Mouse (Mus musculus) spleen, postnatal 14 days (tissue): ENCODE data around the gene Gjd3.

Experiments used
- DNase-seq, 2 experiments: peaks; one replicate each; pipeline ENCODE4 v3.0.0; 2021 to 2022; ENCODE audit warnings: low spot score in 2 of 2

The Gjd3 gene

DNA sequence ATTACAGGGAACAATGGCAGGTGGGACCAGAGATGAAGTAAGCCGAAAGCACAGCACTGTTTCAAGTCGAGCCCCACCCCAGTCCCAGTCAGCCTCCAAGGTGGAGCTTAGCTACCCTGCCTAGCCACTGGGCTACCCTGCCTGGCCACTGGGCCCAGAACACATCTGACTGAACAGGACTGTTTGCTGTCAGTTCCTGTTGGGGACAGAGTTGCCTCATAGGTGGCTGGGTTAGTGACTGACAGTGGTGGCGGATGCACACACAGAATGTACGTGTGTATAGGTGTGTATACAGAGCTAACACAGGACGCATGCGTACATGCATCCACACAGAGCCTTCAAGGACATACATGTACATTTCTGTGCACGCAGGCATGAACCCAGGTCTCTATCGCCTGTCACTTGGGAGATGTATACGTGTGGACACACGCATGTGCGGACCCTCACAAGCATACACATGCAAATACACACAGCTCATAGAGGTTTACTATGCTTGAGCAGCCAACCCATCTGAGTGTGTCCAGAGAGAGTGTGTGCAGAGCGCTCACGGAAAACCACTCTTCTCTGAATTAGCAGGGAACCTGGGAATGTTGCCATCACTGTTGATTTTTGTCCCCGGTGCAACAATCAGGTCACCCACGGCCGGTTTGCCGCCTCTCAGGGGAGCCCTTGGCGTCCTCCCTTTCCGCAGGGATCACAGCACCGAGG, 1.4 kb downstream of the Gjd3 start:
- DNase-seq, result no peak

DNA sequence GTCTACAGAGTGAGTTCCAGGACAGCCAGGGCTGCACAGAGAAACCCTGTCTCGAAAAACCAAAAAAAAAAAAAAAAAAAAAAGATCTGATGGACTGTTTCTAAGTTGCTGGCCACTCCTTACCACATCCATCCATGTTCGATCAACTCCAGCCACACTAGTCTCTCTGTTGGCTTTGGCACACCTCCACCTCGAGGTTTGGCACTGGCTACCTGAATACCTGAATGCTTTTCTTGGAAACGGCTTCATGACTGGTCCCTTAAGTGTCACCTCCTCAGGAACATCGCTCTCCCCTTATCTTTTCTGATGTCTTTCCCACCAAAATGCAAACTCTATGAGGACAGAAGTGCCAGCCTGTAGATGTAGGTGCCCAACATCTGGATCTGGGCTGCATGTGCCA, 3.5 kb downstream of the Gjd3 start:
- no peak for DNase-seq

DNA sequence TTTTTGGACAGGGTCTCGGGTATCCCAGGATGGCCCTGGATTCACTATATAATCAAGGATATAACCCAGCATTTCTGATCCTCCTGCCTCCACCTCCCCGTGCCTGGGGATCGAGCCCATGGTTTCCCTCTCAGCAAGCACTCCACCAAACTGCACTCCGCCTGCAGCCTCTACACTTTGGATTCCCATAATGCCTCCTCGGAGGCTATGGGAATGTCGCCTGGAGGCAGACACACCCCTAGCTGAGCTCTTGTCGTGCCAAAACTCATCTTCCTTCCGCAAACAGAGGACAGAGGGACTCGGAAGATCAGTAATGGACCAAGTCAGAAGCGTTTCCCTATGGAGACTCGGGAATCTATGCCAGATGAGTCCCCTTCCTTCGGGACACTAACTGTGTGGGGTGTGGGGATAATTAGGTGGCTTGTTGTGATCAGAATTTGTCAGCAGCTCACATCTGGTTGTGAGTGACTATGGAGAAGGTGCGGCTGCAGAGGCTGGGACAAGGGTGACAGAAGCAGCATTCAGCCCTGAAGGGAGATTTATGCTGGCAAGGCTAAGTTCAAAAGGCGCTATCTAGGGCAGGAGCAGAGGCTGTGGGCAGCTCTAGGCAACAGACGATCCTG, 4.2 kb downstream of the Gjd3 start:
- DNase-seq, result no peak

DNA sequence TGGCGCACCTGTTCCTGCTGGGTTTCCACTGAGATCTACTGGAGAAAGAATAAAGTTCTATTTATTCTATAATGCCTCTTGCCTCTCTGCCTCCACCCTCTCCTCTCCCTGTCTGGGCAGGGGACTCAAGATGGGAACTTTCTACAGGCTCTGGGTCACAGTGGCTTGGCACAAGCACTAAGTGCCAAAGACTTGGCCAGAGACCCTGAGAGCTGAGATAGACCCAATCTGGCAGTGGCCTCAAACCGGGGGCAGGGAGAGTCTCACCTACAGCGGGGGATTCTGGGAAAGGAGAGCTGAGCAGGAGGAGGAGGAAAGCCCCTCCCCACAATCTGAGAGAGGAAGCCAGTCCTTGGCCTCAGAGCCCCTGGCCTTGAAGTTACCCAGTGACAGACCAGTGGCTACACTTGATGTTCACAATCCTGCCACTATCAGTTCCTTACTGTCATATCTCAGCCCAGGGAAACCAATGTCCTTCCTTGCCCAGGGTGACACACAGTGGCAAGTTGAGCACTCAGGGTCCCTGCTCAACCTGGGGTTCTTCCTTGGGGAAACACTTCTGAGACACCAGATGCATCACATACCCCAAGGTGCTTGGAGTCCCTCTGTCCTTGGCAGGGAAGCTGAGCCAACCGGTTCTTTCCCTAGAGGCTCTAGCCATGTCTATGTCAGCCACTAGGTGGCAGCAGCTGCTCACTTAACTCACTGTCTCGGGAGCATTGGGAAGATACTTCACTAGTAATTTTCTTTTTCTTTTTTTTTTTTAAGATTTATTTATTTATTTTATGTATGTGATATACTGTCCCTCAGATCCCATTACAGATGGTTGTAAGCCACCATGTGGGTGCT, 7.7 kb downstream of the Gjd3 start:
- DNase-seq, result peak in 1 of 2 experiments; percentile 66

DNA sequence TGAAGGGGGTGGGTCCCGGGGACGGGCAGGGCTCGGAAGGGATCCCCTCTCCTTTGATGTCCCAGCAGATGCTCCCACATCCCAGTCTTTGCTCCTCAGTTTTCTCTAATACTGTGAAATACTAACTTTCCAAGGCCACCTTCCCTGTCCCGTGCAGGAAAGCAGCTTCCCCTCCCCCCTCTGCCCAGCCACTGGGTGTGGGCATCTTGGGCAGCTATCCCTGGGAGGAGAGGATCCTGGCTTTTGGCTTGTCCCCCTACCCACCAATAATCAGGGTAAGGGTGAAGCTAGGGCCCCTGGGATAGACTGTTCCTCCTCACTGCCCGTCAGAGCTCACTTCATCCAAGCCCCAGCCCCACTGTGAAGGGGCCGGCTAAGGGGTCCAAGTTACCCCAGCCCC, 8.6 kb downstream of the Gjd3 start:
- no peak for DNase-seq

DNA sequence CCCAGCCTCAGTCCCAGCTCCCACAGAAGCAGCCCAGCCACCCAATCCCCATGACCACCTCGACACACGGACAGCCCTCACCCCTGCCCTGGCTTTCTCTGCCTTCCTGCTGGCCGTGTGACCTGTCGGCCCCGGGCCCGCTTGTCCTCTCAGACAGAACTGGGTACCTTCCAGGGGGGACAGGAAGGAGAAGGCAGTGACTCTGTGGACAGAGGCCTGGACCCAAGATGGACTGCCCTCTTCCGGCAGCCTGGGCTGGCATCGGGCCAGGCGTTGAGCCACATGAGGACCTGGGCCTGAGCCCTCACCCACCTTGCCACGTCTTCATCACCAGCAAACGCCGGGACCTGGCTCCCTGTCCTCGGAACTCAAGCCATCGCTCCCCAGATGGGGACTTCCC, 9.2 kb downstream of the Gjd3 start:
- no peak for DNase-seq

DNA sequence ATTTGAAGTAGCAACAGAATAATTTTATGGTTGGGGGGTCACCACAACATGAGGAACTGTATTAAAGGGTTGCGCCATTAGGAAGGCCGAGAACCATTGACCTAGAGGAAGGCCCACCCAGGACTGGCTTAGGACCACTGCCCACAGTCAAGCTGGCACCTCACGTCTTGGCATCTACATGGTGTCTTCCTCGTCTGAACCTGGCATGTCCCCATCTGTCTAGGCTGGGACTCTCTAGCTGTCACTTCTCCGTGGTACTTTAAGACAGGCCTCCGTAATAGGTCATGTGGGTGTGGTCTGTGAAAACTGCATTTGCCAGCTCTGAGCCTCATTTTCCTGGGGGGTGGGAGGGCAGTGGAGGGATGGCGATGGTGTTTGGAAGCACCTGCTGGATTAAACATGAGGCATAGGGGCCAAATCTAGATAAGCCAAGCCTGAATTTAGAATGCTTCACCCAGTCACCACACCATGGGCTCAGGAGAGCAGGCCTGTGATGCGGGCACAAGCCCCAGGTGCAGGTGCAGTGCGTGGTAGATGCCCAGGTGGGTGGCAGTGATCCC, 9.9 kb downstream of the Gjd3 start:
- DNase-seq, result no peak

DNA sequence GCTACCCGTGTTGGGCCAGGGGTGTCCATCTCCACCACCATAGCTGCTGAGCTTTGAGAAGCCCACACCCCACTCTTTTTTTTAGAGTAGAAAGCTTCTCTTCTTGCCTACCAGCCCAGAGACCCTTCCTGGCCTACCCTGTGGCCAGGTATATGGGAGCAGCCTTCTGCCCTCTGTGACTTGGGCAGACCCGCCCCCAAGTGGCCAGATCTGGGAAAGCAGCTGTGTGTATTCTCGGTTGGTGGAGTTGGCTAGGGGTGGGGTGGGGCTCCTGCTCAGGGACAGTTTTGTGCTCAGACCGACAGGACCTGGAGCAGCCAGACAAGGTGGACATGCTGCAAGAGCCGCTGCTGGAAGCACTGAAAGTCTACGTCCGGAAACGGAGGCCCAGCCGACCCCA, 10.6 kb downstream of the Gjd3 start:
- DNase-seq, result peak; percentile 66 to 79

DNA sequence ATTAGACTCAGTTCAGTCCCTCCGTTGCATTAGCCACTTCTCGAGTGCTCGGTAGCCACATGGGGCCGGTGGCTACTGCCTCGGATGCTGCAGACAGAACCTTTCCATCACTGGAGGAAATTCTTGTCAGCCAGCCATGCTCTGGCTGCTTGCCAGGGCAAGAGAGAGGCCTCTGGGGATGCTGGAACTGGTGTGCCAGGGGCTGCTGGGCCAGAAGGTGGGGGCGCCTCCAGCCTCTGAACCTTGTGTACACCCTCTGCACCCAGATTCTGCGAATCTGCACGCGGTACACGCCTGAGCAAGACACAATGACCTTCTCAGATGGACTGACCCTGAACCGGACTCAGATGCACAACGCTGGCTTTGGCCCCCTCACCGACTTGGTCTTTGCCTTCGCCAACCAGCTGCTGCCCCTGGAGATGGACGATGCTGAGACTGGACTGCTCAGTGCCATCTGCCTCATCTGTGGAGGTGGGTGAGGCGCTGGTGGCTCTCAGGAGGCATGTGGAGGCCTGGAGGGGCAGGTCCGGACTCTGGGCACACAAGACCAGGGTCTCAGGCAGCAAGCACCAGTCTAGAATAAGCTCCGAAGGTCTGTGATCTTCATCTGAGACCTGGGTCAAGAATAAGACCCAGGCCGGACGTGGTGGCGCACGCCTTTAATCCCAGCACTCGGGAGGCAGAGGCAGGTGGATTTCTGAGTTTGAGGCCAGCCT, 11.3 kb downstream of the Gjd3 start:
- no peak for DNase-seq

DNA sequence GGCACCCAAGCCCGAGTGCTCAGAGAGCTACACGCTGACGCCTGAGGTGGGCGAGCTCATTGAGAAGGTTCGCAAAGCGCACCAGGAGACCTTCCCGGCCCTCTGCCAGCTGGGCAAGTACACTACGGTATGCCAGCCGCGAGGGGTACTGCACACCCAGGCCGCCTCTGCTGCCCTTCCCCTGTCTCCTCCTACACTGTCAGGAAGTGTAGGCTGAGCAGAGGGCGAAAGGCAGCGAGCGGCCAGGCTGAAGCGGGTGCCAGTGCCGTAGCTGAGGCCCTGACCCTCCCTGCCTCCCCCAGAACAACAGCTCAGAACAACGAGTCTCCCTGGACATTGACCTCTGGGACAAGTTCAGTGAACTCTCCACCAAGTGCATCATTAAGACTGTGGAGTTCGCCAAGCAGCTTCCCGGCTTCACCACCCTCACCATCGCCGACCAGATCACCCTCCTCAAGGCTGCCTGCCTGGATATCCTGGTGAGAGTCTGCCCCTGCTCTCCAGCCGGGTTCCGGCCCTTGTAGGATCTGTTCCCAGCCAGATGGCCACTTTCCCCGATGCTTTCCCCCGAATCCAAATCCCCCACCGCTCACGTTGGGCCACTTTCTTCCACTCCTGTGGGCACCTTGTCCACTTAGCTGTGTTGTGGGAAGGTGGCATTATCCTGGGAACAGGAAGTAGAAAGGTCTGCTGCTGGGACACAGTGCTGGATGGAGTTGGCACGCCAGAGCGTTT, 12.5 kb downstream of the Gjd3 start:
- no peak for DNase-seq

DNA sequence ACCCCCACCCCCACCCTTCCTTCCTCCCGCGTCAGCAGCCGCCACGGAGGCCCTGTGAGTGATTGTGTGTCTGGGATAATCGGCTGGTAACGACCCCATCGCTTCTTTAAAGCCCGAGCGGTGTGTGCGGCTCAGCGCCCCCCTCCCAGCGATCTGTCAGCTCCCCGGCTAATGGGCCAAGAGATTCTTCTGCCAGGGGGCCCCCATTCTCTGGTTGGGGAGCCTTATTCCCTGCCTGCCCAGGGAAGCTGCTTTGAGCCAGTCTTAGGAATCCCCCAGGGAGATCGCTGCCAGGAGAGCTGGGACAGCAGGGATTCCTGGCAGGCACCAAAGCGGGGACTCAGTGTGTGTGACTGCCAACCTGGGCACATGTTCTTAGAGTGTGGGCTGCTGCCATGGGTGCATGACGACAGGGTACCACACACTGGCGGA, 13.3 kb downstream of the Gjd3 start:
- no peak for DNase-seq

DNA sequence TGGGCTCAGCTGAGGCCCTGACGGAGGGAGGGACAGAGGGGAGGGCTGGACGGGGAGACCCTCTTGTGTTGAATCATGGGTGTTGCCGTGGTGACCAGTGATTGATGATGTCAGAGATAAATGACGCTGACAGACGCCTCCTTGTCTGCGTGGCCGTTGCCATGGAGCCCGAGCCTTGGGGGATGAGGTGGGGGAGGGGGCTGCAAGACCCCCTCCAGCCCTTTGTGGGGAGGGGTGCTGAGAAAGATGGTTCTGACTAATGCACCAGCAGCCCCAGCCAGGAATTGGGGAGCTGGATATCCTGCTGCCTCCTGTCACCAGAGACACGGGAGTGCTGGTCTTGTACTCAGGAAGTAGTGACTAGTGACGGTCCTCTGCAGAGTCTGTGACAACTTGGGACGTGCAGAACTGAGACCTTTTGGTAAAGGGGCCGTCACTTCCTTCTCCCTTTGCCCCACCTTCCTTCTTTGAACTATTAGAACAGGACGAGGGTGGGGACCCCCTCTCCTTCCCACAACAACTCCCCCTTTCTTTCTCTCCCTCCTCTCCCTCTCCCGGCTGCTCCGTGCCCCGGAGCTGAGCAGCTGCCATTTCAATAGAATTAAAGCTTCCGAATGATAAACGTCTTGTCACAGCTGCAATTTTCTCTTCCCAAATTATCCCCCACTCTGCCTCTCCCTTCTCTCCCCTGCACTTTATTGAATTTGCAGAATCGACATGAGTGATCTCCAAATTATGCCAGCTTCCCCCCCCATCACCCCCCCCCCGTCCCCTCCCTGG, 13.9 kb downstream of the Gjd3 start:
- DNase-seq, result no peak

DNA sequence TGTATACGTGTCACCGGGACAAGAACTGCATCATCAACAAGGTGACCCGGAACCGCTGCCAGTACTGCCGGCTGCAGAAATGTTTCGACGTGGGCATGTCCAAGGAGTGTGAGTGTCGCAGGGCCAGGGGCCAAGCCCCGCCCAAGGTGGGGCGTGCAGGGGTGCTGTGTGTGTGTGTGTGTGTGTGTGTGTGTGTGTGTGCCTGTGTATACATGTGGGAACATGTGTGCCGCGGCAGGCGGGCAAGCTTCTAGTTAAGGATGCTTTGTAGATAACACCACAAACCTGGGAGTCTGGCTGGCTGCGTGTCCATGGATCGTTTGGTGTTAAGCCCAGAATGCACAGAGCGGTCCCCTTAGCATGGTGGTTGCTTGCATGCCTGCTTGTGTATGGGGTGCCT, 14.7 kb downstream of the Gjd3 start:
- no peak for DNase-seq

DNA sequence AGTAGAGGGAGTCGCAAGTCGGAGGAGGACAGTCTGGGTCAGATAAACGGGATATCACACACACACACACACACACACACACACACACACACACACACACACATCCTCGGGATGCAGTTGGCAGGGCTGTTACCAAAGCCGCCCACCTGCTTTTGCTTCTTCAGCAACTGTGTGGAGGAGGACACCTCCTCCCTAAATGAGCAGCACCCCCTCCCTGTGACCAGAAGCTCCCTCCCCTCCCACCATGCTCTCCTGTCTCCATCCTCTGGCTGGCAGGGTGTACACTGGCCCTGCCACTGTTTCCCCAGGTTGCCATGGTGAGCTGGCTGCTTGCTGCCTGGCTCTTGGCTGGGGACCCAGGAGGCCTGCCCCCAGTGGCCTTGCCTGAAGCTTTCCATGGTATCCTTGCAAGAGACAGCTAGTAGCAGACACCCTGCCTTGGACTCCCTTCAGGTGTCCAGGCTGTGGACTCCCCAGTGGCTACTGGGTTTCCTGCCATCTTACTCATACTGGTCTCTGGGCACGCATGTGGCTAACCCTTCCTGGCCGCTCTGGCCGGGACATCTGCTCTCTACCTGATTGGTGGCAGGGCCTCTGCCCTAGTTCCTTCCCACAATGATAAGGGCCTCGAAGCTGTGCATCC, 16.2 kb downstream of the Gjd3 start:
- DNase-seq, result no peak

DNA sequence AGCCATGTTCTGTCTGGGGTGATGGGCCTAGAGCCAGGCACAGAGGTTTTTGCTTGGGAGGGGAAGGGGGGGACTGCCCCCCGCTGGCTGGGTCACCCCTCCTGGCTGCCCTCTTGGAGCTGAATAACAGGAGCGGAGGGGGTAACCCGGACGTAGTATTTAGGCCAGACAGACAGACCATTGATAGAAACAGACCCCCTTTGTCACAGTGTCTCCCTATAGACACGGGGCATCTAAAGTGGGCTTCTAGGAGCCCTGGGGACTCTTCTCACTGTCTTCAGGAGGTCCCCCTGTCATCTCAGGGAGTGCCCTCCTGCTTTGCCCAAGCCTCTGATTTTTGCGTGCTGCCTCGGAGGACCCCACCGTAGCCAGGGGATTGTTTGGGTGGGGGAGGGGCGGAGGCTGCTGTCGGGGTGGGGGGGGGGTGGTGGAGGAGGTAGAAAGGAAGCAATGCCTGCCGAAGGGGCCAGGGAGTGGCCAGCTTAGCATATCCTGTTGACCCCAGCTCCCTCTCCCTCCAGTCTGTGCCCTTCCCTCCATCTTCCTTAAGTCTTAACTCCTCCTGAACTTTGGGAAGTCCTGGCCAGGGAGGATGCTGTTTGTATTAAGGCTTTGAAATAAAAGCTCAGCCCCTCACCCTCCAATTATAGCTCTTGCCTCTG, 17.3 kb downstream of the Gjd3 start:
- no peak for DNase-seq

DNA sequence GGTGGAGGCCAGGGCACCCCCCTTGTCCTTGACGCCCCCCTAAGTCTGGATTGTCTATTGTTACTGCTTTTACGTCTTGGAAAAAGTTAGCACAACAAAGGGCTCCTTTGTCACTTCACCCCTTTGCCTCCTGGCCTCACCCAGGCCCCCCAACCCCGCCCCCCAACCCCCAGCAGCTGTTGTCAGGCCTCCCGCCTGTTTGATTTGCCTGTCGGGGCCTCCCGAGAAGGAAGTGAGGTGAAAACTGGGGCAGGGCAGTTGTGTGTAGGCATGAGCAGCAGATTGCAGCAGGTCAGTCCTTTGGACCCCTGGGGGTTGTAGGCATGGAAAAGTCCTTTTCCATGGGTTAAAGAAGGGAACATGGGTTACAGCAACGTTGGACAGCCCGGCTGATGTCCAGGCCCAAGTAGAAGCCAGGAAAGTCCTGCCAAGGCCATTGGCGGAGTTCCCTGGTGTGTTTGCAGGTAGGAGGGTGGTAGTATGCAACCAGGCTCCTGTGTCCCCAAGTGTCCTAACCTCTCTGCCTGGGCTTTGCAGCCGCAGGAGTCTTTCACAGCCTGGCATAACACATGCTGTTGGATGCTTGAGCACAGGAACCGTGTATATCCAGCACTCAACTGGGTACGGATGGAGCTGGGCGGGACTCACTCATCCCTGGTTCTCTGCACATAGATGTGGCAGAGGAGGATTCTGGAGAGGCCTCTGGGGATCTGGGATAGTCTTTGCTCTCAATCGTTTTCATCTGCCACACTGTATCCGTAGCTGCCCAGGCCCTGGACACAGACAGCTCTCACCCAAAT, 18.0 kb downstream of the Gjd3 start:
- DNase-seq, result no peak

DNA sequence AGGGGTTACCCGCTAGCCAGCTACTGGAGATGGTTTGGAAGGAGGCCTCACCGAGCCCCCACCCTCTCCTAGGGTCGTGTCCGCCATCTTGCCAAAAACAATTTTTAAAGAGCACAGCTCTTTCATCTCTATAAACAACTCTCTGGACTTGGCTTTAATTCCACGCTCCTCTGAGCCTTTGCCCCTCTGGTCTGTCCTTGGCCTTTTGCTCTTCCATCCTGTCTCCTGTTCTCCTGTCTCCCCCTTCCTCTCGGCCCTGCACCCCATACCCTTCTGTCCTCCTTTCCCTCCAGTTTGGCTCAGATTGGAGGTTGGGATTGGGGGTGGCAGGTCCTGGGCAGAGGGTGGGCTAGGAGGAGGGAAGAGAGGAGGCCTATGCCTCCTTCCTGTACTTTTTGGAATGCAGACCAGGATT, 18.6 kb downstream of the Gjd3 start:
- DNase-seq, result no peak
